Mouse (Mus musculus) duodenum, adult 2 months (tissue): ENCODE data around the gene Sync. TPM values are rescaled to one million over a fixed set of nuclear protein-coding genes. Genes with fewer than 3 reads are reported as not detected.

ENCODE experiments used
- polyA plus RNA-seq: library from polyadenylated mRNA; depleted of rRNA; stranded (reverse); fragments of >200 nt; gene quantifications from 2 replicates; pipeline ENCODE4 v1.2.3, GENCODE M21; 2012; ENCODE audit warnings: low replicate concordance; rRNA removed

Sync gene
- 0.19 and 0.27 TPM in 2 replicates for polyA plus RNA-seq

GRCm38 (mm10) chr4:129287472-129287981 is at the start of gene Sync:
Gene Sync (plus strand): TSS chr4:129287617.

GRCm38 (mm10) chr4:129261196-129261595 is 26.2 kb upstream of the Sync start, which contains the start of gene C77080:
Gene C77080 (minus strand): TSS chr4:129261404.

GRCm38 (mm10) chr4:129335216-129336074 is 48.0 kb downstream of the Sync start, which contains the start of the genes Rbbp4 and Zbtb8os:
Gene Rbbp4 (minus strand): TSS chr4:129335370.
Gene Zbtb8os (plus strand): TSS chr4:129335695.

Other genes with a start within 250 kb of the Sync start
- 117 and 194 TPM in 2 replicates for gene Rnf19b, start 229.3 kb upstream of the Sync start, polyA plus RNA-seq
- 651 and 940 TPM in 2 replicates for gene Tmem54, start 182.1 kb upstream of the Sync start, polyA plus RNA-seq
- gene Hpca, start 165.6 kb upstream of the Sync start, polyA plus RNA-seq: 0.69 and 1.1 TPM in 2 replicates
- 0.42 and 1.1 TPM in 2 replicates for gene Fndc5, start 150.6 kb upstream of the Sync start, polyA plus RNA-seq
- 2.1 and 2.7 TPM in 2 replicates for gene S100pbp, start 97.9 kb upstream of the Sync start, polyA plus RNA-seq
- 3.4 and 4.1 TPM in 2 replicates for gene Yars, start 97.9 kb upstream of the Sync start, polyA plus RNA-seq
- gene C77080, start 26.2 kb upstream of the Sync start, polyA plus RNA-seq: 158 and 230 TPM in 2 replicates
- 4.3 and 6.0 TPM in 2 replicates for gene Rbbp4, start 47.8 kb downstream of the Sync start, polyA plus RNA-seq
- gene Zbtb8os, start 48.1 kb downstream of the Sync start, polyA plus RNA-seq: 4.1 and 6.8 TPM in 2 replicates
- 2.4 and 4.3 TPM in 2 replicates for gene Zbtb8a, start 90.5 kb downstream of the Sync start, polyA plus RNA-seq
- not detected in 2 replicates for gene Zbtb8b, start 153.2 kb downstream of the Sync start, polyA plus RNA-seq
- 13.4 and 21.0 TPM in 2 replicates for gene Bsdc1, start 174.0 kb downstream of the Sync start, polyA plus RNA-seq
- gene Tssk3, start 203.4 kb downstream of the Sync start, polyA plus RNA-seq: not detected in 2 replicates
- gene Fam229a, start 203.6 kb downstream of the Sync start, polyA plus RNA-seq: 0.28 TPM in 1 of 2 replicates, not detected in the other
- gene Marcksl1, start 226.0 kb downstream of the Sync start, polyA plus RNA-seq: 12.7 and 25.1 TPM in 2 replicates